Mouse (Mus musculus): ENCODE measurements around the gene Eya3.

- TF ChIP-seq CTCF (IDR thresholded peaks at IDR 0.05; ENCODE audit: low read depth) (peak; percentile 89), EP300 (IDR thresholded peaks at IDR 0.05; ENCODE audit: low read depth) (no peak)
These were observed 10.0 kb upstream of the Eya3 start for GRCm38 (mm10) chr4:132628830-132629229.

Data from liver, embryonic 14.5 days (tissue).